Mouse (Mus musculus) G1E (cell line): ENCODE data around the gene Mcat.

ENCODE experiments used
- CTCF ChIP-seq: IDR thresholded peaks from 2 replicates; pipeline ENCODE4 v1.5.1; 2012; ENCODE audit warnings: low read depth, low read length, inconsistent platforms, mixed read lengths
- GATA1 ChIP-seq: IDR thresholded peaks from 2 replicates; pipeline ENCODE4 v1.6.1; 2012; ENCODE audit warnings: borderline replicate concordance, low read length, inconsistent platforms, mixed read lengths
- POLR2AphosphoS5 ChIP-seq: IDR thresholded peaks from 2 replicates; pipeline ENCODE4 v1.6.1; 2012; ENCODE audit warnings: low read depth, low read length, inconsistent platforms; ENCODE audit not compliant: insufficient replicate concordance
- TAL1 ChIP-seq: conservative IDR thresholded peaks from 2 replicates; pipeline ENCODE4 v1.6.1; 2012; ENCODE audit warnings: low read depth, low read length, inconsistent platforms, mixed read lengths

GRCm38 (mm10) chr15:83596833-83597232 lies 33.2 kb upstream of the Mcat start:
- no peak for TF ChIP-seq CTCF
- no peak for TF ChIP-seq GATA1
- no peak for TF ChIP-seq TAL1
- TF ChIP-seq POLR2AphosphoS5 = no peak
